Mouse (Mus musculus): Measurements from ENCODE around the gene Hils1.
A peak's percentile ranks its signal among the peaks of the same experiment; 100 is the strongest.
"Not testable (repeated sequence)": the region's sequence is repeated elsewhere in the genome, so short reads cannot be mapped to it uniquely, and the experiment has no call there.

Hils1 gene

DNA sequence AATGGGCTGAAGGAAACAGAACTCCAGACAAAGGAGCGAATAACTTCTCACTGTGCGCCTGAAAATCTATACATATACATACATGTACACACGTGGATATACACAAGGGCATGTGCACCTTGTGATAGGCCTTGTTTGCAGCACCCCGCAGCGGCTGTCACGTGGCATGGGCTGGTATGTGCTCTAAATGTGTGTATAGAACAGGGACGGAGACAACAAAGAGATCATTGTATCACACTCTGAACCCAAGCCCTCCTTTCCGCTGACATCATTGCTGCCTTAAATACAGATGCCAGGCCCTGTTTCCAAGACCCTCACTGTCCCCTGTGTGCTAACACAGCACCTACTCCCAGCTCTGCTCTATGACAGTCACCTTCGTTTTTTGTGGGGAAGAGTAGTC is 12.3 kb upstream of the Hils1 start:
- no peak for DNase-seq (ENCODE audit: low read depth)

DNA sequence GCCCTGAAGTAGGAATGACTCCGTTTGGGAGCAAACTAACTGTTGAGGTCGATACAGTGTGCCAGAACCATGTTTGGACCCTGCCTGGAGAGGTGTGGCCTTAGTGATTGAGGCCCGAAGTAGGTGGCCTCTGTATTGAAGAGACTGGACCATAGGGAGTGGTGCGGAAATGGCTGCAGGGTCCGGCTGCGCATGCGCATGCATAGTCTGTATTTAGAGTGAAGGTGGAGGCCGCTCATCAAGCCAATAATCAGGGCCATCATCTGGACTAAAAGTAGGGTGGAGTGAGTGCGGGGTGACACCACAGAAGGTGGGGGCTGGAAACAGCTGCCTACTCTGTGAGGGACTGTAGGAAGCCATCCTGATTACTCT is 9.7 kb upstream of the Hils1 start:
- DNase-seq (ENCODE audit: low read depth): no peak

DNA sequence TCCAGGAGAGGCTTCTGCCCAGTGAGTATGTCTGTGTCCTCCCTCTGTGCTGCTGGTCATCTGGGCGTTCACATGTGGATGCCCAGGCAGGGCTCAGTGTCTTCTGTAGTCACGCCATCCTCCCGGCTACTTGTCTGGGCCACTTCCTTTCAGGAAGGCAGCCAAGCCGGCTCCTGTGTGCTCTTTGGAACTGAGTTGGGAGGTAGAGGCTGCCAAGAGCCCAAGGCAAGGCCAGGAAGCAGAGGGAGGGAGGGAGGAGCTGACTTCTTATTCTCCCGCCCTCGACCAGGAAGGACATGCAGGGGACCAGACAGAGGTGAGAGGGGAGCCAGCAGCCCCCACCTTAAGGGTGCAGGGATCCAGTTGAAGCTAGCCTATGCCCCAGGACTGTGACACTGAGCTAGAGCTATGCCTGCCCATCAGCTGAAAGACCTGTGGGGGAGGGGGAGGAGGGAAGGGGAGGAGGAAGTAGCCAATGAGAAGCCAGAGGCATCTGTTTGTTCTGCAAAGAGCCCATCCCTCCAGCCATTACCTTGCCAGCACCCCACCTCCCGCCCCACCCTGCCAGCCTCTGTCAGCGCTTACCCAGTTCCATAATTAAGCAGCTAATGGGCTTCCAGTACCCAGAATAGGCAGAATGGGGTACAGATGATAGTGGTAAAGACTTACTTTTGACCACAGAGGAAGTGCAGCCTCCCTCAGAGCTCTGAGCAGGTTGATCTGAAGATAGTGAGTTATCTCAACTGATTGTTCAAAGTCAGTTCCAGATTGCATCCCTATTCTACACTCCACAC is 9.1 kb upstream of the Hils1 start:
- DNase-seq (ENCODE audit: low read depth): peak; percentile 36

DNA sequence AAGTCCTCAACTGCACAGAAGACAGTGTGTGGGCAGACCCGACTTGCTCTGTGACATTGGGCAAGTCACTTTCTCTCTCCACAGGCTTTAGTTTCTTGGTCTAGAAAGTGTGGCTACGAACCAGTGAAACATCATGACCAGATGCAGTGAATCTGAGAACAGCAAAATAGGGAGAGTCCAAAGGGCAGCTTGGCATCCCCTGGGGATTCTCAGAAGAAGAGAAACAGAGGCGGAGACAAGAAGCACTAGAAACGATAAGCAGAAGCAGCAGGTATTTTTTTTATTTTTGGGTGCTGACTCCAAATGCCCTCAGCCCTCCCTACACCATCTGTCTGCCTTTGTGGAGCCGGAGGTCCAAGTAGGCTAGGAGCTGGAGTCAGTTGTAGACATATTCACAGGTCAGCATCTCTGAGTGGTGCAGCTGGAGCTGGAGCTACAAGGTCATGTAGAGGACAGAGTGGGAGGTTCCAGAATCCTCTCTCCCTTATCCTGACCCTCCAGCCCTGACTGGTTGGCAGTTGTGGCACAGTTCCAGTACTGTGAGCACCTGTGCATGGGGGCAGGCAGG is 4.8 kb upstream of the Hils1 start:
- no peak for DNase-seq (ENCODE audit: low read depth)

DNA sequence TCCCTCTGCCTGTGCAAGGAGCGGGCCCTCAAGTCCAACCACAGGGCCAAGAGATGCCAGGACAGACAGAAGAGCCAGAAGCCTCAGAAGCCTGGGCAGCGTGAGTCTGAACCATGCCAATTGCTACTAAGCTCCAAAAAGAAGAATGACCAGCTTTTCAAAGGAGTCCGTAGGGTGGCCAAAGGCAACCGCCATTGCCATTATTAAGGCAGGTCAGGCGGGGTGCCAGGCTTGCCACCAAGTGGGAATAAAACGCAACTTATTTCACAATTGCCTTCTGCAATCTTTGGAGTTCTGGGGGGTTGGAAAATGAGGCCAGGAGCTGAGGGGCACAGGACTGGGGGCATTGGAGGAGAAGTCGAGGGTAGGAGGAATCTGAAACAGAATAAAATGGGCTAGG is 794 bp downstream of the Hils1 start:
- no peak for DNase-seq (ENCODE audit: low read depth)

DNA sequence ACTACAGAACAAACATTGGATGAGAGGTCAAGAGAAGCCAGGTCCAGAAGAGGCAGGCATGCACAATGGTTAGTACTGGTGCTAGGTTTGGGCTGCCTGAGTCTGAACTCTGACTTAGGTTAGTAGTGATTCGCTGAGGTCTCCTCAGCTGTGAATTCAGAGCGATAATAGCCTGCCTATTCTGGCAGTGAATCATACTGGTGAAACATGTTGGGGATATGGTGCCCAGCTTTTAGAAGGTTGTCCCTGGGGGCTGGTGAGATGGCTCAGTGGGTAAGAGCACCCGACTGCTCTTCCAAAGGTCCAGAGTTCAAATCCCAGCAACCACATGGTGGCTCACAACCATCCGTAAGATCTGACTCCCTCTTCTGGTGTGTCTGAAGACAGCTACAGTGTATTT is 2.3 kb downstream of the Hils1 start:
- not testable (repeated sequence) for DNase-seq (ENCODE audit: low read depth)

DNA sequence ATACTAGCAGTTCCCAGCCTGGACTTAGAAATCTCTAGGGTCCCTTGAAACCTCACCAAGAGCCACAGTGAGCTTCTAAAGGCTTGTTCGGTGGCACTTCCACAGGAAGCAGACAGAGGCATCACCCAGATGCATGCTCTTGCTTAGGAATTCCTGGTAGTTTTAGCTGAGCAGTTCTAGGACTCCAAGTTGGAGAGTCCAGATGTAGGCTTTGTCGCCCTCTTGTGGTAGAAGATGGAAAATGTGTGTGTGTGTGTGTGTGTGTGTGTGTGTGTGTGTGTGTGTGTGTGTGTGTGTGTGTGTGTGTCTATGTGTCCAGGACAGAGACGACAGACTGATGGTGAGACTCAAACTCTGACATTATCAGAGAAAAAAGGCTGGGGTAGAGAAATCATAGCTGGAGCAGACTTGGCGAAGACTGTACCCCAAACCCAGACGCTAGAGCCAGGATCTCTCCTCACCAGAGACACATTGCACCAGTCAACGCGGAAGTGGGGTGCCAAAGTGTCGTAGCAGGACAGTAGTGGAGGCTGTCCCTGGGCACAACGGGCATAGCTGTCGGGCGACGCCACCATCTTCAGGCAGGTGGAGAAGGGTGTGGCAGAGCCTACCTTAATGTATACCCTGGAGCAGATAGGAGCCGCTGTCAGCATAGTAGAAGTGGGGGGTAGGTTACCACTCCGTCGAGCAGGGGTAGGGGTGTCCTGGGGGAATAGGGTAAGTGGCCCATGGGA is 3.0 kb downstream of the Hils1 start:
- peak; percentile 79 for DNase-seq (ENCODE audit: low read depth)

DNA sequence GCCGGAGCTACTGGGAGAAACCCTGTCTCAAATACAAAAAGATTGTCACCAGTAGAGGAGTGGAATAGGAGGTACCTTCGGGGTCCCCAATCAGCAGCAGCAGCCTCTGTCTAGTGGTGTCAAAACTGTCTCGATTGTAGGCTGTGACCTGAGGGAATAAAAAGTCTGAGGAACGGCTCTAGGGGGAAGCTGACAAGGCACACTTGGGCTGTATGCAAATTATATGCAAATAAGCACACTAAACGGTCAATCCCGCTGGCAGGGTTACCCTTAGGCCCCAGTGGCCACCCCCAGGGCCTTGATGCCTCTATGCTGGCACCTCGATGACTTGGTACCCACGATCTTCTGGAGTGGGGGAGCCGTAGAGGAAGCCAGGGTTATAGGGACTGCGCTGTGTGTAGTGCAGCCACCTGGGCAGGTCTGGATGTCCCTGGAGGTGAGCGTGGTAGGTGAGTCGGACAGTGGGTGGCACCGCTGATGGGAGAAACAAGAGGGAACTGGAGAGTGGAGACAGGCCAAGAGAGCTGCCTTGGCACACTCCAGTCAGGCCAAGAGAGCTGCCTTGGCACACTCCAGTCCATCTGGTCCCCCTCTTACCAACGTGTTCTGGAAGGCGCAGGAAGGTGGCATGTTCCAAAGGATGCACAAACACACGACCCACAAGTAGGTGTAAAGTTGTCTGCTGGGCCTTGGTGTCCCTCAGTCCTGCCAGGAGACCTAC is 4.7 kb downstream of the Hils1 start:
- DNase-seq (ENCODE audit: low read depth): no peak

DNA sequence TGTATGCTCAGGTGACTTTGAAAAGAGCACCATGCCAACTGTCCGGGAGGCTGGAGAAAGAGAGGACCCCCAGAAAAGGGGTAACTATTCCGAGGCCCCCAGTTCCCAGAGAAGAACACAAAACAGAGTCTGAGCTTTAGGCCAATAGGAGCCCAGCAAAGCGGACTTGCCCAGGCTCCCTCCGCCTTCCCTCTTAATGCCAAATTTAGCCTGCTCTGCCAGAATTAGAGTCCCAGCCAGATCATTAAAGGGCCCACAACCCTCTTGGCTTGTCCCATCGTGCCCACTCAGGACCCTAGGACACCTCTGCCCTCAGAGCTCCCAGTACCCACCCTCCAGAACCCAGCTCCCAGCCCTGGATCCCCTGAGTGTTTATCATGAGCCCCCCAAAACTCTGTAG is 5.5 kb downstream of the Hils1 start:
- DNase-seq (ENCODE audit: low read depth): no peak

DNA sequence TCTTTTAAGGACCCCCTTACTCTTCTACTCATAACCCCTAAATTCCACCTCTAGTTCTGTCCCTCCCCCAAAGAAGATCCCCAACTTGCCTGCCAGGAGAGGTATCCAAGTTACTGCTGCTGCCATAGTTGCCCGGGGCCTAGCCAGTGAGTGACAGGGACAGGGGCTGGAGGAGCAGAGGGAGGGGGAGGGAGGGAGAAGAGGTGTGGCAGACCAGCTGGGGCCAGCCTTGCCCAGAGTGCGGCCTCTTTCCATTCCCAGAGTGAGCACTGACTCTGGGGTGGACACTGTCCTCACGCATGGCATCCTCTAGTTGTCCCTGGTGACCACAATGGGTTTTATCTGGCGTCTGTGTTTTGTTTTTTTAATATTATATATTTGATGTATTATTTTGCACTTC is 5.9 kb downstream of the Hils1 start:
- DNase-seq (ENCODE audit: low read depth): no peak

DNA sequence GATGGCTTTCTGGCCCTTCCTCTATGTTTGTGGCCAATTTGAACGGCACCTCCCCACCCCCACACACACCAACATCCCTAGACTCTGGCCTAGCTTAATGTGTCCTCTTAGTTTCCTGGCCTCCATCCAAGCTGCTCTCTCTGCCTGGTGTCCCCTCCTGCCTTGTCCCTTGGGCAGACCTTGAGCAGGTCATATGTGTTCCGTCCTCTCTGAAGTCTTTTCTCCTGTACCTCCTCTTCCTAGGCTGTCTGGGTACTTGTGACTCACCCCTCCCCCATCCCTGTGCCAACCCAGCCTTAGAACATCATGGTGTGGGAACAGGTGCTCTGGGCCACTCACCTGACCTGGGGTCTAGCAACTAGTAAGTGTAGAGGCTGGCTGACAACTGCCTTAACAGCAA is 7.6 kb downstream of the Hils1 start:
- DNase-seq (ENCODE audit: low read depth): no peak

DNA sequence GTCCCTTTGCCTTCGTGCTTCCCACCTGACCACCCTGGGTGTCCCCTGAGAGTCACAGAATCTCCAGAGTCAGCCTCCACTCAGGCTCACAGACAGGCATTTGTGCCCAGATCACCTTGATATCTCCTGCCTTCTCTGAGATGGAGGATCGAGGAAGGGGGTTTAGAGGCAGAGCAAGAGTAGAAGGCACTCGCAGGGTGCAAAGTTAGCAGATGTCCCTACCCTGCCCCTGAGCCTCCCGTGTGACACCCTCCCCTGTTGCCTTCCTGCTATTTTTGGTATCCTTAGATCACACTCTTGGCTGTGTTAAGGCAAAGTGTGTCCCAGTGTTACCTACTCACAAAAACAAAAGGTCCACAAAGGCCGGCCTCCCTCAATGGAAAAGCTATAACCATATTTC is 8.8 kb downstream of the Hils1 start, which contains the start of gene Sgca:
TSS of gene Sgca (minus strand) at position 129 of the 400 bp plus-strand sequence.
- DNase-seq (ENCODE audit: low read depth): no peak

DNA sequence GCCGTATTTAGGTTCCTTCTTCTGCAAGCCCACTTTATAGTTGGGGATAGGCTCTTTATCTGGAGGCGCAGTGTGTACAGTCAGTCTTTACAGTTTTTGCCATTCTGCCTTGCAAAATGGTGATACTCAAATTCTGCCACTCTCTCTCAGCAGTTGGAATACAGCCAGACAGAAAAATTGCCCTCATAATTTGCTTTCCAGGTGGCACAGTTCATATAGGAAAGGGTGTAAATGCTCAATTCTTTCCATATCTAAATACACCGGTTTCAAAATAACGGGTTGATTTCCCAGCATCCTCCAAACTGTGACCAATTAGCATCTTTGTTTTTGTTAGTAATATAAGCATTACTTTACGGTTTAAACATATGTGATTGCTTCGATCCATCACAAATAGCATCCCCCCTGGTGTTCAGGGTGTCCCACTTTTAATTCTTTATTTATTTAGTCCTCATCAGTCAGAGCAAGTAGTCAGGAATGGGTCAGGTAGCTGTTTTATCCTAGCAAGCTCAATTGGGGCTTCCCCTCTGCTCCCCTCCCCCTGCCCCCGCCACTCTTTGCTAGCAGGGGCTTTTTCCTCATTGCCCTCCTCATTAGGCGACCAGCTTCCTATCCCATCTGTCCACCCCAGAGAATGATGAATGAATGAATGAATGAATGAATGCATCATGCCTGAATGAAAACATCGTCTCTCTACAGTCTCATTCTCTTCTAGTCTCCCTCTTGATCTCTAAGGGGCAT is 11.0 kb downstream of the Hils1 start:
- no peak for DNase-seq (ENCODE audit: low read depth)

DNA sequence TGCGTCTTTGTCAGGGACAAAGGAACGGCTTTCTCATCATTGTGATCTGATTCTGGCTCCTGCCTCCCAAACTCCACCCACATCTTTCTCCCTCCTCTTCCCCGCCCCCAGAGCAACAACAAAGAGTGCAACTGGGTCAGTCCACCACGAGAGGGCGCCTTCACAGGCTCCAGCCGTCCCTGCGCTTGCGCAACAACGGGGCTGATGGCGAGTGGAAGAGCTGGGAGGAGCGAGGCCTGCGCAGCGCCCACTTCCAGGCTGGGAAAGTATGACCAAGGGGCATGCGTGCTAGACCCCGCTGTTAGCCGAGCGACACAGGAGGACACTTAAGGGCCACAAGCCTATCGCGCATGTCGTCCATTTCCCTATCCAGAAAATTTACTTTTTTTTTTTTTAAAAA is 11.6 kb downstream of the Hils1 start:
- DNase-seq (ENCODE audit: low read depth): peak; percentile 96

DNA sequence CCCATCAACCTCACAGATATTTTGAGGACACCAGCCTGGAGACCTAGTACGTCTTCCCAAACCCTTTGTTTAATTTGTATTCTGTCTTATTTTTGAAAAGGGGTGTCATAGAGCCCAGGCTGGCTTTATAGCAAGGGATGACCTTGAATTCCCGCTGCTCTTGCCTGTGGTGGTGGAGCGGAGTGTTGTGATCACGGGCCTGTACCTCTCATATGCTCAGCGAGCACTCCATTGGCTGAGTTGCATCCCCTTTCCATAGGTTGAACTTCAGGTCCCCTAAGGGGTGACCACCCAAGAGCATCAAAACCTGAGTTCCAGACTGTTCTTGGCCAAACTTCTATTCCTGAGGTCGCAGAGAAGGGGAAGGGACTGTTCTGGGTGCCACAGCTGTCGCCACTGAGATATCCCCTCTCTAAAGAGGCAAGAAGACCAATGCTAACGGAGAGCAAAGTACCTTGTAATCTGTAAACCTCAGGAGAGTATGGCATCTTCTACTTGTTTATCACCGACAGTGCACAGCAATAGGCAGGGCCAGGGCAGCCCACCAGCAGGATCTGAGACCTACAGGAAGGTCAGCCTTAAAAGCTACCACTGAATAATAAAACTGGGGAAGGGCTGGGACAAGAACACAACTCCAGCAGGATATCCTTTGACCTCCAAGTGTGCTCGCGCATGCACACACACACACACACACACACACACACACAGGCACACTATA is 12.2 kb downstream of the Hils1 start:
- DNase-seq (ENCODE audit: low read depth): no peak

DNA sequence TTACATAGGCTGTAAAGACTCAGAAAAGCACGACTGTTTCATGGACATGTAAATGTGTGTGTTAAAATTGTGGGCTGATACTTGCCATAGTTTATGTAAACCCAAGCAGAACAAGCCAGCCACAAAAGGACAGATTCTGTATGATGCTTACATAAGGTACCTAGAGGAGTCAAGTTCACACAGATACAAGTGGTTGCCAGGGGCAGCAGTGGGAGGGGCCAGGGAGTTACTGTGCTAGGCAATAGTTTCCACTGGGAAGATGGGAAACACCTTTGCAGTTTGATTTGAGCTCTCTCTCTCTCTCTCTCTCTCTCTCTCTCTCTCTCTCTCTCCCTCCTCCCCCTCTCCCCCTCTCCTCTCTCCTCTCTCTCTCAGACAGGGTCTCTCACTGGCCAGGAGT is 17.7 kb downstream of the Hils1 start:
- DNase-seq (ENCODE audit: low read depth): no peak

DNA sequence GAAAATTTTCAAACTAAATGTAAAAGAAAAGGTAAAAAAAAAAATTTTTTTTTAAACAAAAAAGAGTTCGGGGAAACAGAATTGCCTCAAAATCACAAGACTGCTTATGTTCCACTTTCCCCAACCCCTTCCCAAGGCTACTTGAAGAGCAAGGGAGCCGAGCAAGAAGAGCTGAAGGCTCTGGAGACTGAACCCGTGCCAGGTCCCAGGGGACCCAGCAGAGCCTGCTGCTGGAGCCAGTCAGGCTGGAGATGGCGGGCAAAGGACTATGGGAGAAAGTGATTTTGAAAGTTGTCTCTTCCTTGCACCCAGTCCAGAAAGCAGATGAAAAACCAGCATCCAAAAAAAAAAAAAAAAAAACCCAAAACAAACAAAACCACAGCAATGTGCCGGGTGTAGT is 18.4 kb downstream of the Hils1 start:
- no peak for DNase-seq (ENCODE audit: low read depth)

DNA sequence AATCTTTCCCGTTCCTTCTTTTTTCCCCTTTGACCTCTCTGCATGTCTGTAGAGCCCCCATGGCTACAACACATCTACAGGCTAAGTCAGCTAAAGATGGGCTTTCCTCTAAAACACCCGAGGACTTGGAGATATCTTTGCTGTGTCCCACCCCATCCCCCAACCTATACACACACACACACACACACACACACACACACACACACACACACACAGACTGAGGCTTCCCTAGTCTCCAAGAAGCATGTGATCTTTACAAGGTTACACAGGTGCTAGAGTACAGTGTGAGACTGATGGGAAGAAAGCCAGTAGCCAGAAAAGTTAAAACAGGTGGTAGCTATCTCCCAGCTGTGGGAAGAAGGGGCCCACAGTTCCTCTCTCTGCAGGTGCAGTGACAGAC is 19.0 kb downstream of the Hils1 start:
- no peak for DNase-seq (ENCODE audit: low read depth)

DNA sequence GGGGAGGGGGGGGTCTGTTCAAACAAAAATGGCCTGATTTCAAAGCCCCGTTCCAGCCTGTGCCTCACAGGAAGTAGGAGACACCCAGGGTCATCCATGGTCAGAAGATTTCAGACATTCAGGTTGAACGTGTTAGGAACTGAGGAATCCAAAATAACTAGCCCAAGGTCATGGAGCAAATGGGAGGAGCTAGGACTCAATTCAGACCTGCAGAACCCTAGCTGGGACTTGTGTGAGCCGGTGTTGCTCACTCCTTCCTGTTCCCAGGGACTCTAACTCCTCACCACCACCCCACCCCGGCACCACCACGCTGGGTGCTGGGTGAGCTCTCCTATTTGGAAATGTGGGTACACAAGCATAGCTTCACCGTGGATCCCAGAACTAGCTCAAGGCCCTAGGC is 19.9 kb downstream of the Hils1 start:
- no peak for DNase-seq (ENCODE audit: low read depth)

DNA sequence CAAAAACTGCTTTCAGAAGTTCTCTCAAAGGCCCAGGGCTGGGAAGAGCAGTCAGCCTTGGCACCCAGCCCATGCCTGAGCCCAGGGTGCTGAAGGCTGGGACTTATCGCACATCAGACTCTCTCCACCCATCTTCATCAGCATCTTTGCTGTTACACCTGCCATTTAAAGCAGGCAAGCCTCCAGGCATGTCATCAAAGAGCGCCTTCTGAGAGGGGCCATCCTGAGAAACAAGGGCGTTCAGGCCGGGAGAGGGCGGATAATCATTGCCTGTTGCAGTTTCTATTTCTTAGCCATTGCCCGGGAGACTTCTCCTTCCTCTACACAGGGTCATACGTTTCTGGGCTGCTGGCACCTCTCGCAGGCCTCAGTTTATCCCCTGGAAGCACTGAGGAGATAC is 20.5 kb downstream of the Hils1 start:
- DNase-seq (ENCODE audit: low read depth): no peak
